Mouse (Mus musculus) urinary bladder, adult 18-20 months (tissue): ENCODE data around the gene Zfp108.

Experiments
- DNase-seq, 2 experiments: peaks; one replicate each; pipeline ENCODE4 v3.0.0; 2022; ENCODE audit warnings: low spot score in 2 of 2, mixed read lengths in 2 of 2

The Zfp108 gene

GRCm38 (mm10) chr7:24286090-24286489, 31.5 kb downstream of the Zfp108 start:
- DNase-seq, result no peak

GRCm38 (mm10) chr7:24286916-24287315, 32.3 kb downstream of the Zfp108 start:
- no peak for DNase-seq

GRCm38 (mm10) chr7:24287670-24288069, 33.1 kb downstream of the Zfp108 start:
- no peak for DNase-seq

- DNase-seq, result no peak
Measured at GRCm38 (mm10) chr7:24288512-24288911, 33.9 kb downstream of the Zfp108 start.

- DNase-seq, result no peak
Measured at GRCm38 (mm10) chr7:24290106-24290693, 35.6 kb downstream of the Zfp108 start.

GRCm38 (mm10) chr7:24291387-24292090, 36.9 kb downstream of the Zfp108 start:
- no peak for DNase-seq

- DNase-seq, result no peak
Measured at GRCm38 (mm10) chr7:24293061-24293851, 38.7 kb downstream of the Zfp108 start.

GRCm38 (mm10) chr7:24294763-24295162, 40.2 kb downstream of the Zfp108 start:
- DNase-seq, result no peak

- no peak for DNase-seq
Measured at GRCm38 (mm10) chr7:24295376-24295775, 40.8 kb downstream of the Zfp108 start.

GRCm38 (mm10) chr7:24296386-24296785, 41.8 kb downstream of the Zfp108 start:
- no peak for DNase-seq

- DNase-seq, result no peak
Measured at GRCm38 (mm10) chr7:24297361-24298095, 42.9 kb downstream of the Zfp108 start.

- no peak for DNase-seq
Measured at GRCm38 (mm10) chr7:24298635-24298972, 44.0 kb downstream of the Zfp108 start.

- peak; percentile 63 to 71 for DNase-seq
Measured at GRCm38 (mm10) chr7:24298973-24299708, 44.5 kb downstream of the Zfp108 start.

GRCm38 (mm10) chr7:24299823-24300481, 45.4 kb downstream of the Zfp108 start:
- DNase-seq, result no peak

- DNase-seq, result no peak
Measured at GRCm38 (mm10) chr7:24300771-24301282, 46.2 kb downstream of the Zfp108 start, which contains the start of gene Zfp61. TSS of gene Zfp61 (minus strand) at chr7:24301232.
